Mouse (Mus musculus): ENCODE measurements at regions not wholly inside any gene's neighbourhood (a gene's known extent, or its start where the extent isn't known, plus 50 kb on each side); places are given as distances from the start of the nearest gene placed in this dataset.
"Not testable (repeated sequence)": the region's sequence is repeated elsewhere in the genome, so short reads cannot be mapped to it uniquely, and the experiment has no call there.

- Histone ChIP-seq H3K36me3 (replicated peaks; ENCODE audit: control insufficient read depth, insufficient read depth, low read length) (no peaks in the 10 kb centered on the region), H3K4me1 (ENCODE audit: control insufficient read depth, insufficient read depth) (no peaks in the 10 kb centered on the region), H3K27ac (ENCODE audit: low read depth) (no peak overlapping the region), H3K27me3 (ENCODE audit: control insufficient read depth, insufficient read depth, low read length) (no peaks in the 10 kb centered on the region), H3K4me3 (ENCODE audit: low read depth, low read length) (no peak overlapping the region), H3K9me3 (replicated peaks; ENCODE audit: control insufficient read depth, low read length) (no peaks in the 10 kb centered on the region), H3K9ac (replicated peaks; ENCODE audit: low read depth, low read length) (no peak overlapping the region), H3K4me2 (ENCODE audit: low read depth, low read length) (no peak overlapping the region)
- TF ChIP-seq CTCF (IDR thresholded peaks at IDR 0.05; ENCODE audit: low read depth) (no peak), EP300 (IDR thresholded peaks at IDR 0.05; ENCODE audit: low read depth) (no peak)
- no peak for ATAC-seq (ENCODE audit: insufficient read depth, low read depth)
- no peak for DNase-seq (ENCODE audit: low spot score)
- WGBS: 57% methylated on average over 3 of the region's 3 CpGs
These were observed 82.2 kb upstream of the Akt3 start for GRCm38 (mm10) chr1:177340232-177340631.

GRCm38 (mm10) chr1:177339207-177339787, 81.3 kb upstream of the Akt3 start:
- Histone ChIP-seq H3K9ac (replicated peaks; ENCODE audit: low read depth, low read length) (peak overlapping the region; percentile 65), H3K4me3 (ENCODE audit: low read depth, low read length) (peak overlapping the region; percentile 63), H3K4me2 (ENCODE audit: low read depth, low read length) (peak overlapping the region; percentile 81)
- H3K9me3 ChIP-seq (replicated peaks; ENCODE audit: control insufficient read depth, low read length); H3K27ac ChIP-seq (ENCODE audit: low read depth); ATAC-seq (ENCODE audit: insufficient read depth, low read depth); DNase-seq (ENCODE audit: low spot score); H3K36me3 ChIP-seq (replicated peaks; ENCODE audit: control insufficient read depth, insufficient read depth, low read length); H3K4me1 ChIP-seq (ENCODE audit: control insufficient read depth, insufficient read depth); H3K27me3 ChIP-seq (ENCODE audit: control insufficient read depth, insufficient read depth, low read length): not testable (repeated sequence)
- WGBS: 61% methylated on average over 11 of the region's 13 CpGs

- WGBS: 8% methylated on average over 32 of the region's 32 CpGs
These were observed 80.6 kb upstream of the Akt3 start for GRCm38 (mm10) chr1:177338466-177339206.

GRCm38 (mm10) chr1:177337756-177338155, 79.8 kb upstream of the Akt3 start:
- H3K4me1 ChIP-seq (ENCODE audit: control insufficient read depth, insufficient read depth): no peaks in the 10 kb centered on the region
- no peak for DNase-seq (ENCODE audit: low spot score)
- no peak overlapping the region for H3K4me3 ChIP-seq (ENCODE audit: low read depth, low read length)
- H3K9ac ChIP-seq (replicated peaks; ENCODE audit: low read depth, low read length): no peak overlapping the region
- no peaks in the 10 kb centered on the region for H3K36me3 ChIP-seq (replicated peaks; ENCODE audit: control insufficient read depth, insufficient read depth, low read length)
- no peaks in the 10 kb centered on the region for H3K27me3 ChIP-seq (ENCODE audit: control insufficient read depth, insufficient read depth, low read length)
- TF ChIP-seq CTCF (IDR thresholded peaks at IDR 0.05; ENCODE audit: low read depth) (no peak), EP300 (IDR thresholded peaks at IDR 0.05; ENCODE audit: low read depth) (no peak)
- no peak for ATAC-seq (ENCODE audit: insufficient read depth, low read depth)
- no peak overlapping the region for H3K4me2 ChIP-seq (ENCODE audit: low read depth, low read length)
- no peaks in the 10 kb centered on the region for H3K9me3 ChIP-seq (replicated peaks; ENCODE audit: control insufficient read depth, low read length)
- H3K27ac ChIP-seq (ENCODE audit: low read depth): no peak overlapping the region

More at GRCm38 (mm10) chr1:177338466-177339206, 80.6 kb upstream of the Akt3 start:
- TF ChIP-seq EP300 (IDR thresholded peaks at IDR 0.05; ENCODE audit: low read depth): no peak
- TF ChIP-seq CTCF (IDR thresholded peaks at IDR 0.05; ENCODE audit: low read depth): no peak
- Histone ChIP-seq H3K27me3 (ENCODE audit: control insufficient read depth, insufficient read depth, low read length) (no peaks in the 10 kb centered on the region), H3K27ac (ENCODE audit: low read depth) (no peak overlapping the region), H3K36me3 (replicated peaks; ENCODE audit: control insufficient read depth, insufficient read depth, low read length) (no peaks in the 10 kb centered on the region), H3K9me3 (replicated peaks; ENCODE audit: control insufficient read depth, low read length) (no peaks in the 10 kb centered on the region), H3K9ac (replicated peaks; ENCODE audit: low read depth, low read length) (peak overlapping the region; percentile 65), H3K4me2 (ENCODE audit: low read depth, low read length) (peak overlapping the region; percentile 81), H3K4me3 (ENCODE audit: low read depth, low read length) (peak overlapping the region; percentile 63), H3K4me1 (ENCODE audit: control insufficient read depth, insufficient read depth) (no peaks in the 10 kb centered on the region)
- 0 out of 2 replicates have a peak, but pooled peaks have one; percentile 20 for ATAC-seq (ENCODE audit: insufficient read depth, low read depth)
- peak; percentile 7 for DNase-seq (ENCODE audit: low spot score)

GRCm38 (mm10) chr1:177337141-177337540, 79.1 kb upstream of the Akt3 start:
- Histone ChIP-seq H3K9ac (replicated peaks; ENCODE audit: low read depth, low read length) (no peak overlapping the region), H3K4me2 (ENCODE audit: low read depth, low read length) (no peak overlapping the region), H3K4me1 (ENCODE audit: control insufficient read depth, insufficient read depth) (no peaks in the 10 kb centered on the region), H3K27ac (ENCODE audit: low read depth) (no peak overlapping the region), H3K36me3 (replicated peaks; ENCODE audit: control insufficient read depth, insufficient read depth, low read length) (no peaks in the 10 kb centered on the region), H3K4me3 (ENCODE audit: low read depth, low read length) (no peak overlapping the region), H3K27me3 (ENCODE audit: control insufficient read depth, insufficient read depth, low read length) (no peaks in the 10 kb centered on the region), H3K9me3 (replicated peaks; ENCODE audit: control insufficient read depth, low read length) (no peaks in the 10 kb centered on the region)
- ATAC-seq (ENCODE audit: insufficient read depth, low read depth) (no peak), DNase-seq (ENCODE audit: low spot score) (no peak)
- TF ChIP-seq CTCF (IDR thresholded peaks at IDR 0.05; ENCODE audit: low read depth): no peak
- 73% methylated on average over 4 of the region's 4 CpGs for WGBS

GRCm38 (mm10) chr1:177336436-177336835, 78.4 kb upstream of the Akt3 start:
- no peak overlapping the region for H3K9ac ChIP-seq (replicated peaks; ENCODE audit: low read depth, low read length)
- no peak for TF ChIP-seq CTCF (IDR thresholded peaks at IDR 0.05; ENCODE audit: low read depth)
- TF ChIP-seq EP300 (IDR thresholded peaks at IDR 0.05; ENCODE audit: low read depth): no peak
- WGBS: 87% methylated on average over 2 of the region's 2 CpGs
- no peaks in the 10 kb centered on the region for H3K9me3 ChIP-seq (replicated peaks; ENCODE audit: control insufficient read depth, low read length)
- no peak overlapping the region for H3K4me3 ChIP-seq (ENCODE audit: low read depth, low read length)
- H3K27me3 ChIP-seq (ENCODE audit: control insufficient read depth, insufficient read depth, low read length): no peaks in the 10 kb centered on the region
- ATAC-seq (ENCODE audit: insufficient read depth, low read depth) (no peak), DNase-seq (ENCODE audit: low spot score) (no peak)
- H3K36me3 ChIP-seq (replicated peaks; ENCODE audit: control insufficient read depth, insufficient read depth, low read length): no peaks in the 10 kb centered on the region
- no peak overlapping the region for H3K27ac ChIP-seq (ENCODE audit: low read depth)
- H3K4me1 ChIP-seq (ENCODE audit: control insufficient read depth, insufficient read depth): no peaks in the 10 kb centered on the region
- no peak overlapping the region for H3K4me2 ChIP-seq (ENCODE audit: low read depth, low read length)
